Mouse (Mus musculus): Measurements from ENCODE around the gene Banp. TPM values are rescaled to one million over a fixed set of nuclear protein-coding genes. Genes with fewer than 3 reads are reported as not detected.

The Banp gene
- total and polyA plus RNA-seq, 3 experiments: 19.2 to 28.4 TPM; not detected in 1

DNA sequence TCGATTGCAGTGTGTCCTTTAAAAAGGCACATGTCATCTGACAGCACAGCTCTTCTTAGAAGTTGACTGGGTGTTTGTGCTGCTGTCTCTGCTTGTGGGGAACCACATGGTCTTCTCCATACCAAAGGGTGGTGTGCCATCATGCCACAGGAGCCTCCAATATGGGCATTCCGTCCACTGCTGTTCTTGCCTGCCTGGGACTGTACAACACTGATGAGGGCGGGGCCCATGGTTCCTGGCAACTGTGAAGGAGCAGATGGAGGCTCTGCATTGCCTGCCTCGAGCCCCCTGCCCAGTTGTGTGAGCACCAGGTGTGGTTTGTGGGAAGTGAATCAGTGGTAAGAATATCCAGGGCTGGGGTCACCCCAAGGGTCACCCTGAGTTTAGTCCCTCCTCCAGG, 73.2 kb downstream of the Banp start:
- Histone ChIP-seq H3K27me3 (ENCODE audit: control insufficient read depth in 1 of 2, insufficient read depth in 2 of 2, low read length in 2 of 2) (no peaks in the 10 kb centered on the region), H3K27ac (ENCODE audit: control insufficient read depth, low read depth, low read length) (no peak overlapping the region), H3K4me3 (ENCODE audit: control insufficient read depth in 1 of 2, insufficient read depth in 1 of 2, low read depth in 2 of 2, low read length in 2 of 2) (no peak overlapping the region), H3K36me3 (ENCODE audit: control insufficient read depth in 1 of 2, insufficient read depth in 2 of 2, low read length in 2 of 2) (no peaks in the 10 kb centered on the region; a peak in 1 of 4 replicates), H3K9me3 (replicated peaks; ENCODE audit: insufficient read depth, low read length) (no peaks in the 10 kb centered on the region), H3K4me1 (ENCODE audit: control insufficient read depth in 1 of 2, insufficient read depth in 2 of 2, low read length in 2 of 2) (no peaks in the 10 kb centered on the region), H3K9ac (ENCODE audit: control insufficient read depth, low read depth, low read length, poor library complexity, severe bottlenecking) (no peak overlapping the region), H3K79me2 (ENCODE audit: control insufficient read depth, insufficient read depth, low read length, poor library complexity) (no peaks in the 10 kb centered on the region)
- no peak for DNase-seq (ENCODE audit: low read depth, low spot score)
- TF ChIP-seq ZKSCAN1 (IDR thresholded peaks at IDR 0.05; ENCODE audit: low read depth, low read length) (no peak), MAFK (IDR thresholded peaks at IDR 0.05; ENCODE audit: borderline replicate concordance, low read depth, low read length) (no peak), GATA1 (IDR thresholded peaks at IDR 0.05; ENCODE audit: low read depth, low read length) (no peak), MEF2A (IDR thresholded peaks at IDR 0.05; ENCODE audit: extremely low read depth, insufficient replicate concordance, low read depth, low read length, poor library complexity, severe bottlenecking) (no peak), MYB (IDR thresholded peaks at IDR 0.05; ENCODE audit: low read depth, low read length) (no peak), ZMIZ1 (IDR thresholded peaks at IDR 0.05; ENCODE audit: low read depth, low read length) (no peak), MXI1 (IDR thresholded peaks at IDR 0.05; ENCODE audit: low read depth, low read length) (no peak), RAD21 (IDR thresholded peaks at IDR 0.05; ENCODE audit: low read depth, low read length) (no peak), HCFC1 (IDR thresholded peaks at IDR 0.05; ENCODE audit: low read depth, low read length) (no peak), UBTF (IDR thresholded peaks at IDR 0.05; ENCODE audit: borderline replicate concordance, insufficient read depth, low read depth, low read length) (no peak), TAL1 (IDR thresholded peaks at IDR 0.05; ENCODE audit: low read length) (no peak), ZC3H11A (IDR thresholded peaks at IDR 0.05; ENCODE audit: low read depth, low read length) (no peak), MAZ (IDR thresholded peaks at IDR 0.05; ENCODE audit: low read depth, low read length) (no peak), SMC3 (IDR thresholded peaks at IDR 0.05; ENCODE audit: low read depth, low read length) (no peak), USF1 (IDR thresholded peaks at IDR 0.05; ENCODE audit: low read depth, low read length) (no peak), MAX (IDR thresholded peaks at IDR 0.05; ENCODE audit: low read length) (no peak)

DNA sequence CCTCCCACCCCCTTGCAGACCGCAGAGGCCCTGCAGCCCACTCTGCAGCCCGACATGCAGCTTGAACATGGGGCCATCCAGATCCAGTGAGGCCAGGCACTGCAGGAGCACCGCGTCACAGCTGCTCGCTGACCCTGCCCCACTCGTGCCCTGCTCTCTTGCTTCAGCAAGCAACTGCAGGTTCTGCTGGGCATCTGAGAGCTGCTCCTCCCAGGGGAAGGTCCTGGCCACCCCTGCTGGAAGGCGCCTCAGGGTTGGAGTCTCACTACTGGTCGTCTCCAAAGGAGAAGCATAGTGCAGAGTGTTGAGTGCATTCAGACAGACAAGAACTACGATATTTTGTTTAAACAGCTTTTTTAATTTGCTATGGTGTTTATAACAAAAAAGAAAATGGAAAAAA, 76.0 kb downstream of the Banp start:
- H3K27ac ChIP-seq (ENCODE audit: control insufficient read depth, low read depth, low read length): no peak overlapping the region
- no peaks in the 10 kb centered on the region for H3K79me2 ChIP-seq (ENCODE audit: control insufficient read depth, insufficient read depth, low read length, poor library complexity)
- no peaks in the 10 kb centered on the region for H3K4me1 ChIP-seq (ENCODE audit: control insufficient read depth in 1 of 2, insufficient read depth in 2 of 2, low read length in 2 of 2)
- H3K4me3 ChIP-seq (ENCODE audit: control insufficient read depth in 1 of 2, insufficient read depth in 1 of 2, low read depth in 2 of 2, low read length in 2 of 2): no peak overlapping the region
- no peaks in the 10 kb centered on the region for H3K27me3 ChIP-seq (ENCODE audit: control insufficient read depth in 1 of 2, insufficient read depth in 2 of 2, low read length in 2 of 2)
- no peaks in the 10 kb centered on the region; a peak in 1 of 4 replicates for H3K36me3 ChIP-seq (ENCODE audit: control insufficient read depth in 1 of 2, insufficient read depth in 2 of 2, low read length in 2 of 2)
- no peak for TF ChIP-seq MAFK (IDR thresholded peaks at IDR 0.05; ENCODE audit: borderline replicate concordance, low read depth, low read length)
- no peak for TF ChIP-seq E2F4 (IDR thresholded peaks at IDR 0.05; ENCODE audit: borderline replicate concordance, low read depth, low read length)
- TF ChIP-seq RCOR1 (IDR thresholded peaks at IDR 0.05; ENCODE audit: low read depth, low read length): no peak
- TF ChIP-seq HCFC1 (IDR thresholded peaks at IDR 0.05; ENCODE audit: low read depth, low read length): no peak
- no peak for TF ChIP-seq GABPA (IDR thresholded peaks at IDR 0.05; ENCODE audit: low read depth, low read length)
- TF ChIP-seq CHD2 (IDR thresholded peaks at IDR 0.05; ENCODE audit: low read length): no peak
- no peak for TF ChIP-seq MXI1 (IDR thresholded peaks at IDR 0.05; ENCODE audit: low read depth, low read length)
- H3K9ac ChIP-seq (ENCODE audit: control insufficient read depth, low read depth, low read length, poor library complexity, severe bottlenecking): no peak overlapping the region
- no peak for DNase-seq (ENCODE audit: low read depth, low spot score)
- no peaks in the 10 kb centered on the region for H3K9me3 ChIP-seq (replicated peaks; ENCODE audit: insufficient read depth, low read length)
